Mouse (Mus musculus): ENCODE results near the gene Hyal5. TPM values are rescaled to one million over a fixed set of nuclear protein-coding genes. Genes with fewer than 3 reads are reported as not detected.

The Hyal5 gene
- total RNA-seq (2014; rRNA removed) (not detected in 2 replicates), polyA plus RNA-seq (2015; fragmentation: Nextera tagmentation; extraction: Ambion mirVana) (not detected in 2 replicates)

GRCm38 (mm10) chr6:24857697-24858096 is at the start of gene Hyal5:
Gene Hyal5, plus strand, starts transcription at chr6:24857997.
- ATAC-seq, result no peak
- Histone ChIP-seq H3K9ac (replicated peaks; ENCODE audit: low read length) (no peak within 1 kb of the TSS), H3K4me3 (ENCODE audit: low read length) (no peak within 1 kb of the TSS), H3K27ac (no peak within 1 kb of the TSS), H3K27me3 (ENCODE audit: insufficient read depth, low read length) (no peaks in the 10 kb centered on the region), H3K4me1 (ENCODE audit: insufficient read depth, low read length) (no peaks in the 10 kb centered on the region), H3K36me3 (ENCODE audit: insufficient read depth, low read length) (no peaks in the 10 kb centered on the region), H3K4me2 (ENCODE audit: low read depth, low read length) (no peak within 1 kb of the TSS), H3K9me3 (ENCODE audit: low read length) (no peaks in the 10 kb centered on the region)
- DNase-seq (ENCODE audit: low spot score), result no peak
- no peak for TF ChIP-seq CTCF (IDR thresholded peaks at IDR 0.05; ENCODE audit: low read depth)

DNA sequence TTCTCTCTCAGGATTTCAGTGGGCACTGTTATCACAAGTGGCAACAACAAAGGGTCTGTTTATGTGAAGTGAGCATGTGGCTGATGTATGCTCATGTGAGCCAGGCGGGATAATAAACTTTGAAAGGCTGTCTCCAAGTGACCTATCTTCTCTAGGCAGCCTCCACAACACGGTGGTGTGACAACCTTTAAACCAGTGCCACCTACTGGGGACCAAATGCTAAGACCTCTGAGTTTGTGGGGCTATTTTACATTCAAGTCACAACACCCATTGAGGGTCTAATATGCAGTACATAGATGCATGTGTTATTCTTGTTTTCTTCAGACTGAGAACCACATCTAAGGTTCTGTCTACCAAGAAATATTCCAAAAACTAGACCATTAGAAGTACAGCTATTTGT is 35.7 kb upstream of the Hyal5 start:
- H3K36me3 ChIP-seq (ENCODE audit: insufficient read depth, low read length), result no peaks in the 10 kb centered on the region
- no peak overlapping the region for H3K27ac ChIP-seq
- no peaks in the 10 kb centered on the region for H3K4me1 ChIP-seq (ENCODE audit: insufficient read depth, low read length)
- 56% methylated on average over 2 of the region's 2 CpGs for WGBS
- H3K27me3 ChIP-seq (ENCODE audit: insufficient read depth, low read length), result no peaks in the 10 kb centered on the region
- no peak overlapping the region for H3K9ac ChIP-seq (replicated peaks; ENCODE audit: low read length)
- H3K4me3 ChIP-seq (ENCODE audit: low read length), result no peak overlapping the region
- no peak for TF ChIP-seq CTCF (IDR thresholded peaks at IDR 0.05; ENCODE audit: low read depth)
- H3K9me3 ChIP-seq (ENCODE audit: low read length), result no peaks in the 10 kb centered on the region
- peak; percentile 2 for DNase-seq (ENCODE audit: low spot score)
- no peak for ATAC-seq
- H3K4me2 ChIP-seq (ENCODE audit: low read depth, low read length), result no peak overlapping the region

GRCm38 (mm10) chr6:24860320-24860719 is 2.5 kb downstream of the Hyal5 start:
- Histone ChIP-seq H3K27ac (no peak overlapping the region), H3K9me3 (ENCODE audit: low read length) (no peaks in the 10 kb centered on the region), H3K36me3 (ENCODE audit: insufficient read depth, low read length) (no peaks in the 10 kb centered on the region), H3K9ac (replicated peaks; ENCODE audit: low read length) (no peak overlapping the region), H3K4me1 (ENCODE audit: insufficient read depth, low read length) (no peaks in the 10 kb centered on the region), H3K27me3 (ENCODE audit: insufficient read depth, low read length) (no peaks in the 10 kb centered on the region), H3K4me3 (ENCODE audit: low read length) (no peak overlapping the region), H3K4me2 (ENCODE audit: low read depth, low read length) (no peak overlapping the region)
- DNase-seq (ENCODE audit: low spot score) (no peak), ATAC-seq (no peak)
- peak; percentile 23 for TF ChIP-seq CTCF (IDR thresholded peaks at IDR 0.05; ENCODE audit: low read depth)
- 53% methylated on average over 2 of the region's 2 CpGs for WGBS

GRCm38 (mm10) chr6:24863649-24864048 is 5.9 kb downstream of the Hyal5 start:
- Histone ChIP-seq H3K4me1 (ENCODE audit: insufficient read depth, low read length) (no peaks in the 10 kb centered on the region), H3K9me3 (ENCODE audit: low read length) (no peaks in the 10 kb centered on the region), H3K4me3 (ENCODE audit: low read length) (no peak overlapping the region), H3K9ac (replicated peaks; ENCODE audit: low read length) (no peak overlapping the region), H3K27ac (no peak overlapping the region), H3K4me2 (ENCODE audit: low read depth, low read length) (no peak overlapping the region), H3K36me3 (ENCODE audit: insufficient read depth, low read length) (no peaks in the 10 kb centered on the region), H3K27me3 (ENCODE audit: insufficient read depth, low read length) (no peaks in the 10 kb centered on the region)
- ATAC-seq, result no peak
- 94% methylated on average over 4 of the region's 4 CpGs for WGBS
- no peak for DNase-seq (ENCODE audit: low spot score)
- TF ChIP-seq CTCF (IDR thresholded peaks at IDR 0.05; ENCODE audit: low read depth), result no peak

GRCm38 (mm10) chr6:24894146-24894873 is 36.5 kb downstream of the Hyal5 start:
- peak; percentile 72; the same call in 1 of the 2 replicates for ATAC-seq
- H3K9ac ChIP-seq (replicated peaks; ENCODE audit: low read length), result no peak overlapping the region
- no peaks in the 10 kb centered on the region for H3K36me3 ChIP-seq (ENCODE audit: insufficient read depth, low read length)
- H3K27me3 ChIP-seq (ENCODE audit: insufficient read depth, low read length), result no peaks in the 10 kb centered on the region
- peak; percentile 57 for DNase-seq (ENCODE audit: low spot score)
- H3K4me1 ChIP-seq (ENCODE audit: insufficient read depth, low read length), result no peaks in the 10 kb centered on the region
- no peaks in the 10 kb centered on the region for H3K9me3 ChIP-seq (ENCODE audit: low read length)
- TF ChIP-seq CTCF (IDR thresholded peaks at IDR 0.05; ENCODE audit: low read depth), result peak; percentile 56
- no peak overlapping the region for H3K27ac ChIP-seq
- 72% methylated on average over 11 of the region's 11 CpGs for WGBS
- no peak overlapping the region for H3K4me3 ChIP-seq (ENCODE audit: low read length)
- peak overlapping the region; percentile 29 for H3K4me2 ChIP-seq (ENCODE audit: low read depth, low read length)

GRCm38 (mm10) chr6:24894874-24895183 is 37.0 kb downstream of the Hyal5 start:
- Histone ChIP-seq H3K36me3 (ENCODE audit: insufficient read depth, low read length) (no peaks in the 10 kb centered on the region), H3K9me3 (ENCODE audit: low read length) (no peaks in the 10 kb centered on the region), H3K4me3 (ENCODE audit: low read length) (no peak overlapping the region), H3K27me3 (ENCODE audit: insufficient read depth, low read length) (no peaks in the 10 kb centered on the region), H3K4me1 (ENCODE audit: insufficient read depth, low read length) (no peaks in the 10 kb centered on the region), H3K9ac (replicated peaks; ENCODE audit: low read length) (no peak overlapping the region), H3K27ac (no peak overlapping the region), H3K4me2 (ENCODE audit: low read depth, low read length) (peak overlapping the region; percentile 29)
- 0 out of 2 replicates have a peak, but pooled peaks have one; percentile 24 for ATAC-seq
- no peak for DNase-seq (ENCODE audit: low spot score)
- WGBS, result 24% methylated on average over 2 of the region's 2 CpGs
- TF ChIP-seq CTCF (IDR thresholded peaks at IDR 0.05; ENCODE audit: low read depth), result no peak

- Histone ChIP-seq H3K9me3 (ENCODE audit: low read length) (no peaks in the 10 kb centered on the region), H3K9ac (replicated peaks; ENCODE audit: low read length) (no peak overlapping the region), H3K4me1 (ENCODE audit: insufficient read depth, low read length) (no peaks in the 10 kb centered on the region), H3K27me3 (ENCODE audit: insufficient read depth, low read length) (no peaks in the 10 kb centered on the region), H3K4me3 (ENCODE audit: low read length) (no peak overlapping the region), H3K4me2 (ENCODE audit: low read depth, low read length) (no peak overlapping the region), H3K36me3 (ENCODE audit: insufficient read depth, low read length) (no peaks in the 10 kb centered on the region), H3K27ac (no peak overlapping the region)
- TF ChIP-seq CTCF (IDR thresholded peaks at IDR 0.05; ENCODE audit: low read depth), result no peak
- DNase-seq (ENCODE audit: low spot score) (no peak), ATAC-seq (no peak)
- 88% methylated on average over 3 of the region's 3 CpGs for WGBS
Observed at GRCm38 (mm10) chr6:24905101-24905500, 47.3 kb downstream of the Hyal5 start.
